8 mouse cellular contexts compared by ENCODE assay signal in genomic region chr19:26748676-26749075, GRCm38 (mm10).
A peak's percentile ranks its signal among the peaks of the same experiment; 100 is the strongest.
DNase-seq lines count a peak whose midpoint lies in the region; ATAC-seq lines count a peak whose summit lies in the region.

No protein-coding gene starts in this region.

- 0% methylated on average over 6 of the region's 6 CpGs for WGBS in lung, embryonic 16.5 days
- under 1% methylated on average over 6 of the region's 6 CpGs for WGBS in embryonic facial prominence, embryonic 14.5 days
- WGBS in limb, embryonic 12.5 days: under 1% methylated on average over 6 of the region's 6 CpGs
- WGBS in stomach, embryonic 15.5 days: under 1% methylated on average over 6 of the region's 6 CpGs

- peak overlapping the region; percentile 63 for H3K4me3 ChIP-seq in lung, embryonic 16.5 days (ENCODE audit: low read length)
- H3K4me3 ChIP-seq in embryonic facial prominence, embryonic 14.5 days (ENCODE audit: low read depth, low read length): peak overlapping the region; percentile 61
- H3K4me3 ChIP-seq in limb, embryonic 12.5 days (replicated peaks): peak overlapping the region; percentile 49
- peak overlapping the region; percentile 56 for H3K4me3 ChIP-seq in stomach, embryonic 15.5 days (replicated peaks)

- H3K9me3 ChIP-seq in lung, embryonic 16.5 days (ENCODE audit: control insufficient read depth, low read length): no peaks in the 10 kb centered on the region
- no peaks in the 10 kb centered on the region for H3K9me3 ChIP-seq in embryonic facial prominence, embryonic 14.5 days (ENCODE audit: control insufficient read depth, low read length)
- no peaks in the 10 kb centered on the region for H3K9me3 ChIP-seq in limb, embryonic 12.5 days
- H3K9me3 ChIP-seq in stomach, embryonic 15.5 days: no peaks in the 10 kb centered on the region

- H3K27me3 ChIP-seq in lung, embryonic 16.5 days (ENCODE audit: control insufficient read depth, insufficient read depth, low read depth, low read length): no peaks in the 10 kb centered on the region
- H3K27me3 ChIP-seq in embryonic facial prominence, embryonic 14.5 days (replicated peaks; ENCODE audit: control insufficient read depth, insufficient read depth, low read length): no peaks in the 10 kb centered on the region
- H3K27me3 ChIP-seq in limb, embryonic 12.5 days: no peaks in the 10 kb centered on the region
- no peaks in the 10 kb centered on the region for H3K27me3 ChIP-seq in stomach, embryonic 15.5 days (replicated peaks)

- H3K4me2 ChIP-seq in lung, embryonic 16.5 days (ENCODE audit: low read depth, low read length): peak overlapping the region; percentile 86
- peak overlapping the region; percentile 82 for H3K4me2 ChIP-seq in embryonic facial prominence, embryonic 14.5 days (ENCODE audit: low read depth, low read length)
- peak overlapping the region; percentile 68 for H3K4me2 ChIP-seq in limb, embryonic 12.5 days
- H3K4me2 ChIP-seq in stomach, embryonic 15.5 days: peak overlapping the region; percentile 76

- peak overlapping the region; percentile 100 for H3K27ac ChIP-seq in lung, embryonic 16.5 days (ENCODE audit: low read length)
- peak overlapping the region; percentile 99 for H3K27ac ChIP-seq in embryonic facial prominence, embryonic 14.5 days (replicated peaks; ENCODE audit: low read depth, low read length)
- H3K27ac ChIP-seq in limb, embryonic 12.5 days: peak overlapping the region; percentile 99
- H3K27ac ChIP-seq in stomach, embryonic 15.5 days: peak overlapping the region; percentile 97

- no peak for ATAC-seq in lung, embryonic 16.5 days (ENCODE audit: low read depth)
- no peak for ATAC-seq in embryonic facial prominence, embryonic 14.5 days (ENCODE audit: low read depth)
- ATAC-seq in limb, embryonic 12.5 days (ENCODE audit: insufficient number of reproducible peaks, insufficient read depth, low FRiP score, low TSS enrichment, low read depth): no peak
- ATAC-seq in stomach, embryonic 15.5 days (ENCODE audit: insufficient read depth, low FRiP score, low read depth): no peak

- peaks cover 4% of the 10 kb centered on the region; the same call in 1 of the 2 replicates for H3K36me3 ChIP-seq in lung, embryonic 16.5 days (ENCODE audit: control insufficient read depth, insufficient read depth, low read length)
- peaks cover 15% of the 10 kb centered on the region for H3K36me3 ChIP-seq in embryonic facial prominence, embryonic 14.5 days (ENCODE audit: control insufficient read depth, insufficient read depth, low read length)
- peaks cover 20% of the 10 kb centered on the region; the same call in 1 of the 2 replicates for H3K36me3 ChIP-seq in limb, embryonic 12.5 days
- no peaks in the 10 kb centered on the region for H3K36me3 ChIP-seq in stomach, embryonic 15.5 days

- peak overlapping the region; percentile 71 for H3K9ac ChIP-seq in lung, embryonic 16.5 days (ENCODE audit: low read length)
- peak overlapping the region; percentile 79 for H3K9ac ChIP-seq in embryonic facial prominence, embryonic 14.5 days (ENCODE audit: low read depth, low read length)
- H3K9ac ChIP-seq in limb, embryonic 12.5 days (replicated peaks): peak overlapping the region; percentile 66
- H3K9ac ChIP-seq in stomach, embryonic 15.5 days: no peak overlapping the region

- no peak for DNase-seq in lung, postnatal 25 days (ENCODE audit: low spot score)
- peak; percentile 57 for DNase-seq in embryonic facial prominence, embryonic 14.5 days (ENCODE audit: low spot score)
- no peak for DNase-seq in cerebellum, adult 18-20 months
- no peak for DNase-seq in gastrocnemius, postnatal 10 days
- DNase-seq in kidney, adult 11 months: no peak

- peaks cover 28% of the 10 kb centered on the region for H3K4me1 ChIP-seq in lung, embryonic 16.5 days (replicated peaks; ENCODE audit: control insufficient read depth, insufficient read depth, low read length)
- H3K4me1 ChIP-seq in embryonic facial prominence, embryonic 14.5 days (ENCODE audit: control insufficient read depth, insufficient read depth, low read length): peaks cover 12% of the 10 kb centered on the region
- H3K4me1 ChIP-seq in limb, embryonic 12.5 days (replicated peaks): peaks cover 32% of the 10 kb centered on the region
- peaks cover 17% of the 10 kb centered on the region for H3K4me1 ChIP-seq in stomach, embryonic 15.5 days
